In genomic region chr10:81025047-81025621, GRCm38 (mm10) we compare ENCODE assay signal across 7 mouse cellular contexts. TPM values are rescaled to one million over a fixed set of nuclear protein-coding genes. Genes with fewer than 3 reads are reported as not detected.
DNase-seq lines count a peak whose midpoint lies in the region; ATAC-seq and TF ChIP-seq lines count a peak whose summit lies in the region.

No protein-coding gene starts in this region.

- H3K9me3 ChIP-seq in lung, embryonic 14.5 days (ENCODE audit: low read depth, low read length) = no peaks in the 10 kb centered on the region
- no peaks in the 10 kb centered on the region for H3K9me3 ChIP-seq in hindbrain, embryonic 12.5 days (replicated peaks)
- no peaks in the 10 kb centered on the region for H3K9me3 ChIP-seq in midbrain, postnatal 0 days (ENCODE audit: low read length)

- H3K4me1 ChIP-seq in lung, embryonic 14.5 days (ENCODE audit: insufficient read depth) = no peaks in the 10 kb centered on the region
- H3K4me1 ChIP-seq in hindbrain, embryonic 12.5 days = peaks cover 12% of the 10 kb centered on the region
- peaks cover 16% of the 10 kb centered on the region for H3K4me1 ChIP-seq in midbrain, postnatal 0 days (ENCODE audit: insufficient read depth, low read length)

- ATAC-seq in lung, embryonic 14.5 days (ENCODE audit: insufficient read depth) = no peak; the same call in 1 of the 2 replicates
- ATAC-seq in hindbrain, embryonic 12.5 days (ENCODE audit: low FRiP score) = peak; percentile 53
- peak; percentile 52 for ATAC-seq in midbrain, postnatal 0 days (ENCODE audit: low FRiP score)

- no peak overlapping the region for H3K27ac ChIP-seq in lung, embryonic 14.5 days (ENCODE audit: low read depth)
- no peak overlapping the region for H3K27ac ChIP-seq in hindbrain, embryonic 12.5 days
- peak overlapping the region; percentile 69 for H3K27ac ChIP-seq in midbrain, postnatal 0 days (ENCODE audit: low read depth, low read length)

- H3K9ac ChIP-seq in lung, embryonic 14.5 days = peak overlapping the region; percentile 23; the same call in 1 of the 2 replicates
- H3K9ac ChIP-seq in hindbrain, embryonic 12.5 days = peak overlapping the region; percentile 70
- H3K9ac ChIP-seq in midbrain, postnatal 0 days (replicated peaks; ENCODE audit: low read length, poor library complexity, severe bottlenecking) = peak overlapping the region; percentile 85

- TF ChIP-seq CTCF in lung, embryonic 14.5 days (IDR thresholded peaks at IDR 0.05; ENCODE audit: low read depth) = no peak
- TF ChIP-seq CTCF in midbrain, postnatal 0 days (IDR thresholded peaks at IDR 0.05) = no peak

- H3K36me3 ChIP-seq in lung, embryonic 14.5 days (ENCODE audit: insufficient read depth) = no peaks in the 10 kb centered on the region
- H3K36me3 ChIP-seq in hindbrain, embryonic 12.5 days = 0 out of 2 replicates have a peak, but pooled peaks cover 7% of the 10 kb centered on the region
- H3K36me3 ChIP-seq in midbrain, postnatal 0 days (ENCODE audit: insufficient read depth, low read length) = peaks cover 4% of the 10 kb centered on the region; the same call in 1 of the 2 replicates

- peak overlapping the region; percentile 54 for H3K4me2 ChIP-seq in lung, embryonic 14.5 days
- H3K4me2 ChIP-seq in hindbrain, embryonic 12.5 days (replicated peaks) = peak overlapping the region; percentile 78
- H3K4me2 ChIP-seq in midbrain, postnatal 0 days (ENCODE audit: low read depth, low read length, poor library complexity, severe bottlenecking) = peak overlapping the region; percentile 87

- H3K4me3 ChIP-seq in lung, embryonic 14.5 days (ENCODE audit: low read depth, low read length) = peak overlapping the region; percentile 20
- H3K4me3 ChIP-seq in hindbrain, embryonic 12.5 days = peak overlapping the region; percentile 46
- H3K4me3 ChIP-seq in midbrain, postnatal 0 days (ENCODE audit: low read depth, low read length) = peak overlapping the region; percentile 52

- DNase-seq in lung, embryonic 14.5 days = no peak
- no peak for DNase-seq in lung, postnatal 36 days
- DNase-seq in cerebellum, postnatal 36 days = peak; percentile 51 to 52
- DNase-seq in midbrain, postnatal 0 days (ENCODE audit: low spot score) = no peak
- DNase-seq in adipocyte (ENCODE audit: low spot score) = no peak
- no peak for DNase-seq in right cerebral cortex, postnatal 36 days (ENCODE audit: low spot score in 2 of 2)

- WGBS in lung, embryonic 14.5 days = 2% methylated on average over 29 of the region's 43 CpGs
- WGBS in hindbrain, embryonic 12.5 days = 2% methylated on average over 41 of the region's 43 CpGs
- WGBS in midbrain, postnatal 0 days = 2% methylated on average over 40 of the region's 43 CpGs

- peaks cover 33% of the 10 kb centered on the region for H3K27me3 ChIP-seq in lung, embryonic 14.5 days (ENCODE audit: insufficient read depth, low read length)
- peaks cover 45% of the 10 kb centered on the region for H3K27me3 ChIP-seq in hindbrain, embryonic 12.5 days
- no peaks in the 10 kb centered on the region for H3K27me3 ChIP-seq in midbrain, postnatal 0 days (ENCODE audit: insufficient read depth, low read length)

RNA-seq across cellular contexts. Expression of gene Diras1, which starts 0.3 kb away (rescaled TPM):
- 0.08 and 0.09 TPM in 2 replicates for polyA plus RNA-seq in lung, embryonic 14.5 days (2014; fragmentation: Nextera tagmentation; extraction: Ambion mirVana)
- polyA plus RNA-seq in hindbrain, embryonic 12.5 days (2016; fragmentation: Nextera tagmentation; extraction: Ambion mirVana) = 16.4 and 16.7 TPM in 2 replicates
- total RNA-seq in midbrain, postnatal 0 days (2014; rRNA removed) = 104 and 119 TPM in 2 replicates
- polyA plus RNA-seq in midbrain, postnatal 0 days (2015; fragmentation: Nextera tagmentation; extraction: Ambion mirVana) = 95.2 and 98.3 TPM in 2 replicates

RNA-seq across cellular contexts. Expression of gene Gng7, which starts 10.4 kb away (rescaled TPM):
- 4.5 and 5.7 TPM in 2 replicates for polyA plus RNA-seq in lung, embryonic 14.5 days (2014; fragmentation: Nextera tagmentation; extraction: Ambion mirVana)
- polyA plus RNA-seq in hindbrain, embryonic 12.5 days (2016; fragmentation: Nextera tagmentation; extraction: Ambion mirVana) = 10.1 and 10.7 TPM in 2 replicates
- total RNA-seq in midbrain, postnatal 0 days (2014; rRNA removed) = 27.6 and 40.7 TPM in 2 replicates
- polyA plus RNA-seq in midbrain, postnatal 0 days (2015; fragmentation: Nextera tagmentation; extraction: Ambion mirVana) = 29.5 and 29.9 TPM in 2 replicates

RNA-seq across cellular contexts. Expression of gene Slc39a3, which starts 12.1 kb away (rescaled TPM):
- 11.7 and 15.2 TPM in 2 replicates for polyA plus RNA-seq in lung, embryonic 14.5 days (2014; fragmentation: Nextera tagmentation; extraction: Ambion mirVana)
- 33.8 and 37.0 TPM in 2 replicates for polyA plus RNA-seq in hindbrain, embryonic 12.5 days (2016; fragmentation: Nextera tagmentation; extraction: Ambion mirVana)
- 115 and 122 TPM in 2 replicates for total RNA-seq in midbrain, postnatal 0 days (2014; rRNA removed)
- polyA plus RNA-seq in midbrain, postnatal 0 days (2015; fragmentation: Nextera tagmentation; extraction: Ambion mirVana) = 50.2 and 54.7 TPM in 2 replicates

RNA-seq across cellular contexts. Expression of gene Sgta, which starts 34.8 kb away (rescaled TPM):
- polyA plus RNA-seq in lung, embryonic 14.5 days (2014; fragmentation: Nextera tagmentation; extraction: Ambion mirVana) = 172 and 186 TPM in 2 replicates
- 259 and 269 TPM in 2 replicates for polyA plus RNA-seq in hindbrain, embryonic 12.5 days (2016; fragmentation: Nextera tagmentation; extraction: Ambion mirVana)
- 216 and 236 TPM in 2 replicates for total RNA-seq in midbrain, postnatal 0 days (2014; rRNA removed)
- polyA plus RNA-seq in midbrain, postnatal 0 days (2015; fragmentation: Nextera tagmentation; extraction: Ambion mirVana) = 325 and 348 TPM in 2 replicates

RNA-seq across cellular contexts. Expression of gene Thop1, which starts 44.7 kb away (rescaled TPM):
- 48.1 and 55.9 TPM in 2 replicates for polyA plus RNA-seq in lung, embryonic 14.5 days (2014; fragmentation: Nextera tagmentation; extraction: Ambion mirVana)
- polyA plus RNA-seq in hindbrain, embryonic 12.5 days (2016; fragmentation: Nextera tagmentation; extraction: Ambion mirVana) = 57.5 and 58.0 TPM in 2 replicates
- total RNA-seq in midbrain, postnatal 0 days (2014; rRNA removed) = 59.9 and 67.1 TPM in 2 replicates
- 35.2 and 35.8 TPM in 2 replicates for polyA plus RNA-seq in midbrain, postnatal 0 days (2015; fragmentation: Nextera tagmentation; extraction: Ambion mirVana)

Comparison
In these comparisons a context has a peak if more than half of its experiments do, and no peak if none do; other contexts are left out.
1. DNase-seq: peak in cerebellum, postnatal 36 days (2 of 2); none in lung, embryonic 14.5 days (single experiment), lung, postnatal 36 days (single experiment), midbrain, postnatal 0 days (single experiment), adipocyte (single experiment) and right cerebral cortex, postnatal 36 days (0 of 2).
2. H3K9ac ChIP-seq: peak in every context shown above with its lines; median percentile 85 in midbrain, postnatal 0 days; 70 in hindbrain, embryonic 12.5 days; 23 in lung, embryonic 14.5 days.
3. RNA of gene Diras1, which starts 0.3 kb away (polyA plus RNA-seq): 95.2 to 98.3 TPM in midbrain, postnatal 0 days and 16.4 to 16.7 TPM in hindbrain, embryonic 12.5 days; 0.08 to 0.09 TPM in lung, embryonic 14.5 days; every median in the first group is over 10 times any median in the second.
4. Peak in every context shown above with its lines, with median percentiles within 50 percentile points of each other: H3K4me2 ChIP-seq and H3K4me3 ChIP-seq.